Mouse (Mus musculus) splenic B cell, adult 2 months (primary cell): Measurements from ENCODE around the gene Foxn1.

Experiments used
- DNase-seq: peaks from one replicate; pipeline ENCODE4 v3.0.0-alpha.2; 2011; ENCODE audit warnings: low read depth, low spot score
- H3K27me3 ChIP-seq: 2 replicates; pipeline ENCODE4 v1.6.1; 2012; ENCODE audit warnings: mild to moderate bottlenecking, low read length, moderate library complexity, mixed read lengths; ENCODE audit not compliant: control insufficient read depth, poor library complexity, insufficient read depth, severe bottlenecking
- H3K36me3 ChIP-seq: 2 replicates; pipeline ENCODE4 v1.6.1; 2012; ENCODE audit warnings: mild to moderate bottlenecking, low read length, moderate library complexity, mixed read lengths; ENCODE audit not compliant: control insufficient read depth, poor library complexity, insufficient read depth, severe bottlenecking

The Foxn1 gene

DNA sequence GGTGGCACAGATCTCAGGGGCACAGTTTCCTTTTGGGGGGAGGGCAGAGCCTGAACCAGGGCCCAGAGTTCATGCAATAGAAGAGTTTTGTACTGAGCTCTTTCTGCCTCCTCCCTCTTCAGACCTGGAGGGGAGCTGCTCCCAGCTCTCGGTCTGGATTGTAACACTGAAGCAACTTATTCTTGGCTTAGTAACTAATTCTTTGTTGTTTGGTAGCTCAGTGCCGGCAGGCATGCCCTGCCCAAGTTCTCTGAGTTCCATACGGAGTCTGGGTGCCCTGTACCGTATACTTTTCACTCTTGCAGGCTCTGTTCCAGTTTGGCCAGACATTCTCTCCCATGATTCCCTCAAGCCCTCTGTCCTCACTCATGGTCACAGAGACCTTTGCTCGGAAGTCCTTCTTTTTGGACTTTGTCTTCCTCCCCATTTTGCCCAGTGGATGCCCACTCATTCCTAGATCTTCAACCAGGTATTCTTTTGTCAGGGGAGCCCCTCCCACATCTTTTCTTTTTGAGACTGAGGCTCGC is 26.0 kb upstream of the Foxn1 start:
- H3K27me3 ChIP-seq, result no peaks in the 10 kb centered on the region
- no peak for DNase-seq
- H3K36me3 ChIP-seq, result no peaks in the 10 kb centered on the region

DNA sequence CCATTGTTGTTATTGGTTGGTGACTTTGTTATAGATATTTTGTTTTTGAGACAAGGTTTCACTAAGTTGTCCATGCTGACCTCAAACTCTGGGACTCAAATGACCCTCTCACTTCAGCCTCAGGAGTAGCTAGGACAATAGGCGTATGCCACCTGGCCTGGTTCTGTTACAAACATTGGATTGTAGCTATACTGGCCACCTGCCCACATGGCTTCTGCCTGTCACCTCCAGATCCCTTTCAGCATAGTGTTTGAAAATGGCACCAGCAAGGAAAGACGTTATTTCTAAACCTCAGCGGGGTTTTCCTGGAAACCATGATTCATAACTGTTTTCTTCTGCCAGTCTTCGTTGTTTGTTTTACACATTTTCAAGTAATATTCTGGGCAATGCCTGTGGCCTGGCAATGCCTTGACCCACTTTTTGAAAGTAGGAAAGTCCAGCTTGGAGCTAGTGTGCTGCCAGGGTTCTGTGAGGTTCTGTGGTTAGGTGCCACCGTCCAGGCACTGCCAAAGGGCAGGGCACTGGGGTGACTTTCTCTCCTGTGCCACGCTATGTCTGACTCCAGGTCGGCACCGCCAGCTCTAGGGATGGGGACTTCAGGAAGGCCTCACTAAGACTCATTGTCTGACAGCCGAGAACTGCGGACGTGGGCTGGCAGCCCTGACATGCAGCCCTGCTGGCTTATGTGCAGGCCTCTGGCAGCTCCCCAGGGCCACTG is 25.4 kb upstream of the Foxn1 start:
- no peaks in the 10 kb centered on the region for H3K36me3 ChIP-seq
- DNase-seq, result no peak
- no peaks in the 10 kb centered on the region for H3K27me3 ChIP-seq

DNA sequence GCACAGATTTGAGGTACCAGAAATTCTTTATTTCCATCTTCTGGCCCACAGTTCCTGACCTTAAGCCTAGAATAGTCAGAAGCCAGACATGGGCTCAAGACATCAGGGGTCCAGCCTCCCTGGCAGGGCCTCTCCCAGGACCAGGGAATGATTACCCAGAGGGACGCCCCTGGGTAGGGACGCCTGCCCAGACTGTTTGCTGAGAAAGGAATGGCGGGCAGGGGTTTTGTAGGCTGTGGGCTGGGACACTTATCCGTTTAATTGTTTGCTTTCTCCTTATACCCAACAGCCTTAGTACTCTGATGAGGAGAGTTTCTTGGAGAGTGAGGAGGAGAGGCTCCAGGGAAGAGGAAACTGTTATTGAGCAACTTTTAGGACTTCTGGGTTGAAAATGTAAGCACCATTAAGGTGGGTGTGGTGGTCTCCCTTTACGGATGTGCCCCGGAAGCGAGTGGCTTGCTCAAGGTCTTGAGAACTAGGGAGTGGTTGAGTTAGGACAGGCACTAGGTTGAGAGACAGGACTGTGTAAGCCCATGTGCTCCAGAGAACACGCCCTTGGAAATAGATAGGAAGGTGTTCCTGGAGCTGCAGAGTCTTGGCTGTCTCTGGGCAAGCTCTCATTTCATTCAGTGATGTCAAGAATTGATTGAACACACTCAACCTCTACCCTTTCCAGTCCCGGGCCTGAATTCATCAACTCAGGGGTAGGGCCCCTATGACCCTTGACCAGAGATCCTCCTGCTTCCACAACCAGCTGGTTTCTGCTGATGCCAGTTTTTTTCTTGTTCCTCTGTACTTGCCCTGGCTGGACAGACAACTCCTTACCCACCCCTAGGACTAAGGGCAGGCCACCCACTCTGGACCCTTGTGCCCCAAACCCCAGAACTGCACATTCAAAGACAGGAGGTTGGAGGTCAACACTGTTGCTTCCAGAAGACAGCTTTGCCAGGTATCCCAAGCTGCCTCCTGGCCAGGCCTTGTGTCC is 22.2 kb upstream of the Foxn1 start:
- DNase-seq, result no peak
- Histone ChIP-seq H3K27me3 (no peaks in the 10 kb centered on the region), H3K36me3 (no peaks in the 10 kb centered on the region)

DNA sequence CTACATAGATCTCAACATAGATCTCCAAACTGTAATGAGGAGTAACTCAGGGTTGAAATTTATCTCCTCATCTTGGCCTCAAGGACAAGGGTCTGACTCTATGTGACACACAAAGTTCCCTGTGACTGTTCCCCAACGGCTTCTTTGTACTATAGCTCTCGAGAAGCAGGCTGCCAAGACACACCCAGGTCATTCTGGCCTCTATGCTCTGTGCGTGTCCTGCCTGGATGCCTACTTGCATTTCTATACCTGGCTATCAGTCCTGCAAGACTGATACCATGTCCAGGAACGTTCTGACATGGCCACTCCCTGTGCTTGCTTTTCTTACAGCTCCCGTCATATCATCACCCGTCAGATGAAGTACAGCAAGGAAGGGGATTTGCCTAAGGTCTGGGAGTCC is 15.7 kb upstream of the Foxn1 start:
- DNase-seq, result no peak
- Histone ChIP-seq H3K36me3 (no peaks in the 10 kb centered on the region), H3K27me3 (no peaks in the 10 kb centered on the region)

DNA sequence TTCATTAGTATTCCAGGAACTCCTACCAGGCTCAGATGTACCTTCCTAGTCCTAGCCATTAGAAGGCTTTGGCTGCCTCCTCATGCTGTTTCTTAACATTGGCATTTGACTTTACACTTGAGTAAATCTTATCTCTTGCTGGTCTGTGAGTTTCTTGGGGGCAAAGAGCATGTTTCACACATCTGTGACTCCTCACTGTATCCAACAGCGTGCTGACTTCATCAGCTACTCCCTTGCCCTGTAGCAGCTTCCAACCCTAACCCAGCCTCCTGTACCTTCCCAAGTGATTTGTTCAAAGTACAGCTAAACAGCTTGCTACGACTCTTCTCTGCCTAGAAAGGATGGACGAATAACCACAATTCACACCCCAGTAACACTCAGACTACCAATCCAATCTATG is 15.1 kb upstream of the Foxn1 start:
- no peaks in the 10 kb centered on the region for H3K36me3 ChIP-seq
- no peak for DNase-seq

DNA sequence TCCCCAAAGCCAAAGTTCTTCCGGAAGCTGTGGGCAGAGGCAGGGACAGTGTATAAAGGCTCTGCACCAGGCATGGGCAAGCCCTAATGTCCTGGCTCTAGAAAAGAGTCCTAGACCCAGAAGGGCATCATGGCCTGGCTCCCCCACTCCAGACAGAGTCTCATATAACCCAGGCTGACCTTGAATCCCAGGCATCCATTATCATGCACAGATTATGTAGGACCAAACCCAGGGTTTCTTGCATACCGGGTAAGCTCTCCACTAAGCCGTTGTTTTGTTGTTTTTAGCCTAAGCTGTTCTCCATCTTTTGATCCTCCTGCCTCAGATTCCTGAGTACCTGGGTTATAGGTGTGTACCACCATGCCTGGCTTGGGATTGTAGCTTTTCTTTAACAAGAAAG is 14.6 kb upstream of the Foxn1 start:
- H3K36me3 ChIP-seq, result no peaks in the 10 kb centered on the region
- H3K27me3 ChIP-seq, result no peaks in the 10 kb centered on the region
- DNase-seq, result no peak

More for the DNA sequence above, 15.1 kb upstream of the Foxn1 start:
- H3K27me3 ChIP-seq, result no peaks in the 10 kb centered on the region

DNA sequence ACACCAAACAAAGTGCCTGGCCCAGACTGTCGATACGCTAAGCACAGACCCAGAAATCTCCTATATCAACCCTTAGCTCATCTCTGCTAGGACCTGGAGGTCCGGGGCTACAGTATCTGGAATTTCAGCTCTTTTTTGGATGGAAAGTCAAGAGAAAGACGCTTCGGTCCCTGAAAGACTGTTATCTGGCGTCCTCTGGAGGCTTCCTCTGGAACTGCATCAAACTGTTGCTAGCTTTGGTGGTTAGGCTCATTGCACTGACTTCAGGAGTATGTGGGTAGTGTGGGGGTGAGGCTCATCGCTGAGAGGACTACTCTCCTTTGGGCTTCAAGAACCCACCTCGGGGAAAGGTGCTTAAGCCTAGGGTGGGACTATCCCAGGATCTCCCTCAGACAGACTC is 13.3 kb upstream of the Foxn1 start:
- DNase-seq, result peak; percentile 73
- Histone ChIP-seq H3K27me3 (no peaks in the 10 kb centered on the region), H3K36me3 (no peaks in the 10 kb centered on the region)

DNA sequence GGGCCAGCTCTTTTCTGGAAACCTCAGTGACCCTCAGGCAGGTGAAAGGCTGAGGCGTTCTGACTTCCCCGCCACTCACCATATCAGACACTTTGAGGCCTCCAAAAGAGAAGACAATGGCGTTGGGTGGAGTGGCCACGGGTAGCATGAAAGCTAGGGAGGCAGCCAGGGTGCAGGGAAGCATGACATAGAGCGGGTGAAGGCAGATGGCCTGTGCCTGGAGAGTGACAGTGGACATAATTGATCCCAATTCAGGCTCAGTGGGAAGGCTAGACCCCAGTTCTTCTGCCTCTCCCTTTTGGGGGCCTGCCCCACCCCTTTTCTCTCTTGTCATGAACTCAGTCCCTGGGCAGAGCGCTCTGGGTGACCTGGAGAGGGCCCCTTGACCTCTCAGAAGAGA is 11.9 kb upstream of the Foxn1 start:
- Histone ChIP-seq H3K36me3 (no peaks in the 10 kb centered on the region), H3K27me3 (no peaks in the 10 kb centered on the region)
- no peak for DNase-seq

DNA sequence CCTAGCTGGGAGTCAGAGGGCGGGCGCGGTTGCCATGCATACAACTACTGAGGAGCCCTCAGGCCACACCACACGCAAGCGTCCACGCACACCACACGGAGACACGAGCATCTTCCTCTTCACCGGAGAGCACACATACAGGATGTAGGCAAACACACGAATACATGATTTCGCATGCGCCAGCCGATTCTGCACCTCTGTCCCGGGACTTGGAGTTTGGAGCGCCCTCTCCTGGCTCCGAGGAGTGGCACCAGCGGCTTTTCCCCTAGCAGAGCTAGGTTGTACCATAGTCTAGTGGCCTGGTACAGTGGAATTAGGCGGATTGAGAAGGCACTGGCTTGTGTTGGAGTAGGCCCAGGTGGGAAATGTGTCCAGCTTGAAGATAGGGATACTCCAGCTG is 11.0 kb upstream of the Foxn1 start:
- peak; percentile 79 for DNase-seq
- Histone ChIP-seq H3K36me3 (no peaks in the 10 kb centered on the region), H3K27me3 (no peaks in the 10 kb centered on the region)

DNA sequence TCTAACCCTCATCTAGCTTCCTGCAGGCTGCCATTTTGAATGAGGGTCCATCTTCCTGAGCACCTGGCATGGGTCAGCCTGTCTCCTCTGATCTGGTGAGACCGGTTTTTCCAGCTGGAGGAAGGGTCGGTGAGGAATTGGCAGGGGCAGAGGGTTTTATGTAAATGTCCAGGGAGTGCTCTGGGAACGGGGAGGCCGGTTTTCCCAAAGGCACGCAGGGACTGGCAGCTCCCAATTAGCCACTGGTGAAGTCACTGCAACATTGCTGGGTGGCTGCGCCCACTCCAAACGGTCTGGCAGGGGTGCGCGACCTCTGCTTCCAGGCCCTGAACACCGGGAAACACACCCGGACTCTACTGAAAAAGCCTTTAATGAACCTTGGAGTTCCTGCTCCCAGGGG is 10.6 kb upstream of the Foxn1 start:
- no peak for DNase-seq
- Histone ChIP-seq H3K27me3 (no peaks in the 10 kb centered on the region), H3K36me3 (no peaks in the 10 kb centered on the region)

DNA sequence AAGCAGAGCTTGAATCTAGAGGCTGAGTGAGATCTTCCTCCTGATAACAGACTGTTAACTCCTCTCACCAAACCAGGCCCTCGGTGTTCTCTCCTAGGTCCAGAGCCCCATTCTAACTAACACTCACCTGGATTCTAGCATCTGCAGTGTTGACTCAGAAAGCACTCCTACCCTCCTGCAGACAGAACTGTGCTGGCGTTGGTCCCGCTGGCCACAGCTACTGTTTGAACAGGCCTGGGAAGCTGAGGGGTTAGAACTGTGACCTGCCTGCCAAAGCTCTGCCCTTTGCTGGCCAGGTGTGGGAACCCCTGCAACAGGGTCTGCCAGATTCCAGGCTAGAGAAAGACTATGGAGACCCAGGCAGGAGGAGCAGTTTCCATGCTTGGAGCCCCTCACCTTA is 6.4 kb upstream of the Foxn1 start:
- H3K27me3 ChIP-seq, result no peaks in the 10 kb centered on the region

DNA sequence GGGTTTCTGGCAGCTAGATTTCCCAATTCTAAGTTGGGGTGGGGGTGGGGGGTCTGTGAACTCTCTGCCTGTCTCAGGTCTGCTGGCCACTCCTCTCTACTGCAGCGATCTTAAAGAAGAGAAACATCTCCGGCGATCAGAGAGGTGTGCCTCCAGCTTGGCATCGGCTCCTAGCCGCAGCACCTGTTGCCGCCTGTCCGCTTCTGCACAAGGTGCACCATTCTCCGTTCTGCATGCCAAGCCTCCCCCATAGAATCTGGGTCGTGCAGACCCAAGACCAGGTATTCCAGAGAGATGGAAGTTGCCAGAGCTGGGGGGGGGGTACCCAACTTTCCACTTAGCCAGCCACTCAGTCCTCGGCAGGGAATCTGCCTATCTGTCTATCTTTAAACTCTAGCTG is 582 bp downstream of the Foxn1 start:
- DNase-seq, result no peak
- Histone ChIP-seq H3K27me3 (no peaks in the 10 kb centered on the region), H3K36me3 (no peaks in the 10 kb centered on the region)

More for the DNA sequence above, 6.4 kb upstream of the Foxn1 start:
- no peaks in the 10 kb centered on the region for H3K36me3 ChIP-seq
- DNase-seq, result no peak

DNA sequence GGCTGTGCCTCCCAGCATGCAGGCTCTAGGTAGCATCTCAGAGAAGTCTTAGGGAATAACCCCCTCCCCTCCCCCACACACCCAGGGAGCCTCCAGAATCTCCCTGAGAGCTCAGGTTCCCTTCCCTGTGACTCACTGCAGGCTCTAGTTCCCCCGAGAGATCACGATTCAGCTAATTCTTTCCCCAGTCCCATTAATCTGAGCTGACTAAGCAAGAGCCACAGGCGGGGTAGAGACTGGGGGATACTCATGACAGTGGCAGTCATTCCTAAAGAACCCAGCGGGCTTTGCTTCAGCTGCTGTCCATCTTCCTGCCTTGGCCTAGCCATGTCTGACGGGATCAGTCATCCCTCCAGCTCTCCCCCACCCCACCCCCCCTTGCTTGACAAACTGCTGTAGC is 3.7 kb downstream of the Foxn1 start:
- H3K36me3 ChIP-seq, result no peaks in the 10 kb centered on the region
- no peaks in the 10 kb centered on the region for H3K27me3 ChIP-seq
- no peak for DNase-seq

DNA sequence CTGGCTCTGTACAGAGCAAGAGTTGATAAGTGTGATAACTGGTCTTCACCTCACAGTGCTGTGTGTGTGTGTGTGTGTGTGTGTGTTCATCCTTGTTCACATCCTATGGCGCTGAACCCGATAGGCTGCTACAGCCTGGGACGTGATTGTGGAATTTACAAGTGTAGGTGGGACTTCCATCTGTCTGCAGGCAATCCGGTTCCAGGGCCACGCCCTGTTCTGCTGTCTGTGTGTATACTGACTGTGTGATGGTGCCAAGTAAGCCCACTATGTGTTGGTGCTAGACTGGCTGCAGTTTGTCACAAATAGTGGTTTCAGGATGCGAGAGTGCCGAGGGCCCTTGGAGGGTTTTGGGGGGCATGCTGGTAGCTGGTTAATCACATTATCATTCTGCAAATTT is 4.1 kb downstream of the Foxn1 start:
- DNase-seq, result no peak
- H3K27me3 ChIP-seq, result no peaks in the 10 kb centered on the region
- H3K36me3 ChIP-seq, result no peaks in the 10 kb centered on the region

DNA sequence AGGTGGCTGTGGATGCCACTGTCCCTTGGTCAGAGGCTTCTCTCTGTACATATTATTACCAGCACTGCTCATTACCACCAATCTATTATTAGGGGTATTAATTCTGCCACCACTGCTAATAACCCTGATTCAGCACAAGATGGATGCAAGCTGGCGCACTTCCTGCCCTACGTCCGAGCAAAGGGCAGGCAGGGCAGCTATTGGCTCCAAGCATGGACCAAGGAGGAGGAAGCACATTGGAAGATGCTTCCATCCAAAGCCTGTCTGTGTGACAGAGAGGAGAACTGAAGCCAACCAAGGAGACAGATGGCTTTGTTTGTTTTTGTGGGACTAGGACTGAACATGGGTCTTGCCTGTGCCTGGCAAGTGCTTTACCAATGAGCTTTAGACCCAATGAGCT is 5.4 kb downstream of the Foxn1 start:
- no peaks in the 10 kb centered on the region for H3K36me3 ChIP-seq
- H3K27me3 ChIP-seq, result no peaks in the 10 kb centered on the region
- DNase-seq, result no peak
